Mouse (Mus musculus): ENCODE results near the gene Tsc22d3. TPM values are rescaled to one million over a fixed set of nuclear protein-coding genes. Genes with fewer than 3 reads are reported as not detected.
"Not testable (repeated sequence)": the region's sequence is repeated elsewhere in the genome, so short reads cannot be mapped to it uniquely, and the experiment has no call there.

Gene Tsc22d3
- polyA plus RNA-seq, 1 experiment from 2014 or later = 98.2 TPM

GRCm38 (mm10) chrX:140505497-140506238 is 94.8 kb downstream of the Tsc22d3 start:
- Histone ChIP-seq H3K9me3 (replicated peaks) (no peaks in the 10 kb centered on the region), H3K4me2 (no peak overlapping the region), H3K4me1 (peaks cover 13% of the 10 kb centered on the region), H3K9ac (no peak overlapping the region), H3K36me3 (no peaks in the 10 kb centered on the region), H3K27ac (no peak overlapping the region), H3K4me3 (replicated peaks) (no peak overlapping the region), H3K27me3 (peaks cover 50% of the 10 kb centered on the region)
- ATAC-seq (replicated peaks; ENCODE audit: low FRiP score) = no peak
- WGBS = 70% methylated on average over 15 of the region's 15 CpGs

- Histone ChIP-seq H3K4me3 (replicated peaks) (no peak overlapping the region), H3K4me1 (peaks cover 6% of the 10 kb centered on the region; the same call in 1 of the 2 replicates), H3K4me2 (no peak overlapping the region), H3K9me3 (replicated peaks) (no peaks in the 10 kb centered on the region), H3K27me3 (peaks cover 50% of the 10 kb centered on the region), H3K9ac (no peak overlapping the region), H3K27ac (no peak overlapping the region), H3K36me3 (no peaks in the 10 kb centered on the region)
- 12% methylated on average over 7 of the region's 7 CpGs for WGBS
- ATAC-seq (replicated peaks; ENCODE audit: low FRiP score) = peak; percentile 72
Observed at GRCm38 (mm10) chrX:140503905-140504304, 96.6 kb downstream of the Tsc22d3 start.

DNA sequence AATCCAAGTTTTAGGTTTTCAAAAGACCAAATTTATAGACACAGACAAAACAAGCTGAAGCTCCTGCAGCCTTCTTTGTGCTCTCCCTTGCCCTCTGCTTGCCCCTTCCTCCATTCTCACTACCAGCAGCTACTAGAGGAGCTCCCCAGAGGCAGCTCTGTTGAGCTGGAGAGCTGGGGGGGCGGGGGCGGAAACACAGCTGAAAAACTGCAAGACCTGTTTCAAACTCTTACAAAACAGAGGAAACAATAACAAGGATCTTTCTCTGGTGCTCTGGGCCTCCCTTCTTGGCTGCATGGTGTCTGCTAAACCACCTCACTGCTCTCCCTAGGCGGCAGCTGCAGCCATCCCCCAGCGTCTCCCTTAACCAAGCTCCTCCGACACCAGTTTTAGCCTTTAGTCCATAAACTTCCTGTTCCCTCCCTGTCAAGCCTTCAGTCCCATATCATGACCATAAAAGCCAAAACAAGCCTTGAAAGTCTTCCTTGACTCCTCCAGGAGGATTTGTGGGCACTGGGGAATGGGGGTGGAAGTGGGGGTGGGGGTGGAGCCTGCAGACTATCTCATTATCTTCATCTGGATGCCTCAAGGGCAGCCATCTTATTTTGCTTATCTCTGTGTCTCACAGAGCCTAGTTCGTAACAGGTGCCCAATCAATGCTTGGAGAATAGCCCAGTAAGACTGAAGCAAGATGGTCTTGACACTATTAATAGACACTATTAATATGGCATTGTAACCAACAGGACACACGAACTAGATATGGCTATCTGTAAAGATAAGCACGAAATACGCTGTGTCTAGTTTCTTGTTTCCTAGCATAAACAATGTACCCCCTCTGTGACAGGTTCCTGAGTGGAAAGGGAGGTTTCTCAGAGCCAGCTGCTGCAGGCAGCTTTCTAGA is 98.8 kb downstream of the Tsc22d3 start:
- H3K9ac ChIP-seq = no peak overlapping the region

DNA sequence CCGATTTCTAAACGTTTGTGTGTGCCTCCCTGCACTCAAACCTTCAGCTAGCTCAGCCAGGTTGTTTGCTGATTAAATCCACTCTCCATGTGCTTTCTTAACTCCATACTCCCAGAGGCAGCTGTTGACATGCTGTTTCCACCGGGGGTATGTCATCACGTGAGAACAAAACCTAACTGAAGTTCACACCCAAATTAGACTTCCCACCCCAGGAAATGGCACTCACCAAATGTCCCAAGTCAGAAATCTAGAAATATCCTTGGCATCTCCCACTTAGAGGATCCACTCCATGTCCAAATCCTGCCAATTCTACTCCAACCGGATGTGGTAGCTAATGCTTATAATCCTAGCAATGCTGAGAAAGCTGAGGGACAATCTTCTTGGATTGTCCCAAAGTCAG is 100.2 kb downstream of the Tsc22d3 start:
- no peaks in the 10 kb centered on the region for H3K9me3 ChIP-seq (replicated peaks)
- peaks cover 6% of the 10 kb centered on the region; the same call in 1 of the 2 replicates for H3K4me1 ChIP-seq
- peaks cover 32% of the 10 kb centered on the region for H3K27me3 ChIP-seq
- 75% methylated on average over 5 of the region's 5 CpGs for WGBS
- H3K4me3 ChIP-seq (replicated peaks) = no peak overlapping the region
- no peak overlapping the region for H3K4me2 ChIP-seq
- no peak overlapping the region for H3K27ac ChIP-seq
- no peaks in the 10 kb centered on the region for H3K36me3 ChIP-seq
- no peak overlapping the region for H3K9ac ChIP-seq
- no peak for ATAC-seq (replicated peaks; ENCODE audit: low FRiP score)

More for the DNA sequence above, 98.8 kb downstream of the Tsc22d3 start:
- Histone ChIP-seq H3K27me3 (peaks cover 39% of the 10 kb centered on the region), H3K4me1 (peaks cover 6% of the 10 kb centered on the region; the same call in 1 of the 2 replicates), H3K36me3 (no peaks in the 10 kb centered on the region), H3K27ac (no peak overlapping the region), H3K4me3 (replicated peaks) (no peak overlapping the region), H3K4me2 (no peak overlapping the region), H3K9me3 (replicated peaks) (no peaks in the 10 kb centered on the region)
- WGBS = 51% methylated on average over 9 of the region's 9 CpGs
- ATAC-seq (replicated peaks; ENCODE audit: low FRiP score) = no peak

GRCm38 (mm10) chrX:140498431-140498830 is 102.0 kb downstream of the Tsc22d3 start:
- not testable (repeated sequence) for H3K4me1 ChIP-seq; ATAC-seq (replicated peaks; ENCODE audit: low FRiP score); H3K9me3 ChIP-seq (replicated peaks); H3K36me3 ChIP-seq; H3K27ac ChIP-seq; H3K4me3 ChIP-seq (replicated peaks); H3K9ac ChIP-seq; H3K4me2 ChIP-seq
- WGBS = 45% methylated on average over 4 of the region's 4 CpGs
- peaks cover 41% of the 10 kb centered on the region for H3K27me3 ChIP-seq

- no peaks in the 10 kb centered on the region for H3K4me1 ChIP-seq
- no peak overlapping the region for H3K27ac ChIP-seq
- ATAC-seq (replicated peaks; ENCODE audit: low FRiP score) = no peak
- H3K4me2 ChIP-seq = no peak overlapping the region
- no peaks in the 10 kb centered on the region for H3K36me3 ChIP-seq
- H3K27me3 ChIP-seq = peaks cover 43% of the 10 kb centered on the region
- no peak overlapping the region for H3K9ac ChIP-seq
- 89% methylated on average over 6 of the region's 6 CpGs for WGBS
- H3K4me3 ChIP-seq (replicated peaks) = no peak overlapping the region
- H3K9me3 ChIP-seq (replicated peaks) = no peaks in the 10 kb centered on the region
Observed at GRCm38 (mm10) chrX:140494170-140494569, 106.3 kb downstream of the Tsc22d3 start.

- Histone ChIP-seq H3K4me2 (no peak overlapping the region), H3K9me3 (replicated peaks) (no peaks in the 10 kb centered on the region), H3K27me3 (peaks cover 46% of the 10 kb centered on the region), H3K27ac (no peak overlapping the region), H3K4me1 (no peaks in the 10 kb centered on the region), H3K36me3 (no peaks in the 10 kb centered on the region), H3K9ac (no peak overlapping the region), H3K4me3 (replicated peaks) (no peak overlapping the region)
- no peak for ATAC-seq (replicated peaks; ENCODE audit: low FRiP score)
- WGBS = 66% methylated on average over 7 of the region's 7 CpGs
Observed at GRCm38 (mm10) chrX:140493527-140494029, 106.9 kb downstream of the Tsc22d3 start.

- ATAC-seq (replicated peaks; ENCODE audit: low FRiP score) = no peak
- H3K27ac ChIP-seq = no peak overlapping the region
- H3K4me1 ChIP-seq = no peaks in the 10 kb centered on the region
- peaks cover 46% of the 10 kb centered on the region for H3K27me3 ChIP-seq
- H3K9me3 ChIP-seq (replicated peaks) = no peaks in the 10 kb centered on the region
- no peaks in the 10 kb centered on the region for H3K36me3 ChIP-seq
- no peak overlapping the region for H3K4me2 ChIP-seq
- H3K9ac ChIP-seq = no peak overlapping the region
- H3K4me3 ChIP-seq (replicated peaks) = no peak overlapping the region
- WGBS = 61% methylated on average over 10 of the region's 10 CpGs
Observed at GRCm38 (mm10) chrX:140491884-140492571, 108.4 kb downstream of the Tsc22d3 start.

- H3K27ac ChIP-seq = no peak overlapping the region
- no peaks in the 10 kb centered on the region for H3K36me3 ChIP-seq
- no peaks in the 10 kb centered on the region for H3K4me1 ChIP-seq
- 88% methylated on average over 3 of the region's 3 CpGs for WGBS
- H3K27me3 ChIP-seq = peaks cover 40% of the 10 kb centered on the region
- no peak overlapping the region for H3K9ac ChIP-seq
- H3K4me3 ChIP-seq (replicated peaks) = no peak overlapping the region
- no peak for ATAC-seq (replicated peaks; ENCODE audit: low FRiP score)
- no peaks in the 10 kb centered on the region for H3K9me3 ChIP-seq (replicated peaks)
- H3K4me2 ChIP-seq = no peak overlapping the region
Observed at GRCm38 (mm10) chrX:140490203-140490602, 110.3 kb downstream of the Tsc22d3 start.
